Mouse (Mus musculus) hindbrain, postnatal 0 days (tissue): ENCODE results near the gene Olfr1395. TPM values are rescaled to one million over a fixed set of nuclear protein-coding genes. Genes with fewer than 3 reads are reported as not detected.
"Not testable (repeated sequence)": the region's sequence is repeated elsewhere in the genome, so short reads cannot be mapped to it uniquely, and the experiment has no call there.

Source experiments
- ATAC-seq: fragments of 200-750 bp; cut with Nextera tagmentation; 2 replicates; pipeline ENCODE4 v1.8.0; 2017; ENCODE audit warnings: mild to moderate bottlenecking, moderate TSS enrichment, moderate library complexity
- DNase-seq: peaks from one replicate; pipeline ENCODE4 v3.0.0-alpha.2; 2015; ENCODE audit warnings: low spot score
- H3K27ac ChIP-seq: fragments of 300-500 bp; sonication (generic); 2 replicates; pipeline ENCODE4 v1.5.1; 2014; ENCODE audit warnings: mild to moderate bottlenecking
- H3K27me3 ChIP-seq: fragments of 300-500 bp; sonication (generic); 2 replicates; pipeline ENCODE4 v1.6.1; 2014; ENCODE audit warnings: low read length, mixed read lengths; ENCODE audit not compliant: insufficient read depth
- H3K36me3 ChIP-seq: fragments of 300-500 bp; sonication (generic); 2 replicates; pipeline ENCODE4 v1.6.1; 2014; ENCODE audit warnings: low read length, mixed read lengths; ENCODE audit not compliant: insufficient read depth
- H3K4me1 ChIP-seq: fragments of 300-500 bp; sonication (generic); 2 replicates; pipeline ENCODE4 v1.6.1; 2014; ENCODE audit warnings: antibody characterized with exemption, low read length, mixed read lengths; ENCODE audit not compliant: insufficient read depth
- H3K4me2 ChIP-seq: fragments of 300-500 bp; sonication (generic); 2 replicates; pipeline ENCODE4 v1.6.1; 2014; ENCODE audit warnings: low read depth, mild to moderate bottlenecking, low read length, moderate library complexity, mixed read lengths
- H3K4me3 ChIP-seq: fragments of 300-500 bp; sonication (generic); 2 replicates; pipeline ENCODE4 v1.5.1; 2014; ENCODE audit warnings: low read length
- H3K9ac ChIP-seq: fragments of 300-500 bp; sonication (generic); replicated peaks from 2 replicates; pipeline ENCODE4 v1.6.1; 2014; ENCODE audit warnings: mild to moderate bottlenecking, low read length, moderate library complexity, mixed read lengths
- H3K9me3 ChIP-seq: fragments of 300-500 bp; sonication (generic); 2 replicates; pipeline ENCODE4 v1.6.1; 2016; ENCODE audit warnings: low read length, mixed read lengths
- CTCF ChIP-seq: IDR thresholded peaks from 2 replicates; pipeline ENCODE4 v1.5.1; 2016; ENCODE audit warnings: antibody characterized with exemption, control low read depth, low read depth
- WGBS: fragments of 180-500 bp; shearing (Covaris S2); extraction: QIAGEN DNeasy Blood & Tissue Kit; methylation state at CpG from one replicate; pipeline ENCODE4 v1.1.7; 2014; 5-methylcytosine and 5-hydroxymethylcytosine counted together
- polyA plus RNA-seq: library from polyadenylated mRNA; unstranded; fragments of >200 nt; fragmentation: Nextera tagmentation; extraction: Ambion mirVana; gene quantifications from 2 replicates; pipeline ENCODE4 v1.2.1, GENCODE M21; 2015
- total RNA-seq: library from RNA; depleted of rRNA; stranded (reverse); fragments of >200 nt; gene quantifications from 2 replicates; pipeline ENCODE4 v1.2.3, GENCODE M21; 2014; rRNA removed

Olfr1395 gene
- total and polyA plus RNA-seq, 2 experiments from 2014 or later: not detected

- no peaks in the 10 kb centered on the region for H3K4me1 ChIP-seq
- DNase-seq (peak; percentile 70), ATAC-seq (no peak)
- H3K9ac ChIP-seq: no peak overlapping the region
- H3K27ac ChIP-seq: no peak overlapping the region
- WGBS: 6% methylated on average over 7 of the region's 7 CpGs
- no peak overlapping the region for H3K4me2 ChIP-seq
- H3K27me3 ChIP-seq: no peaks in the 10 kb centered on the region
- H3K4me3 ChIP-seq: no peak overlapping the region
- H3K9me3 ChIP-seq: no peaks in the 10 kb centered on the region
- no peaks in the 10 kb centered on the region for H3K36me3 ChIP-seq
- TF ChIP-seq CTCF: peak; percentile 76
These were observed 47.7 kb downstream of the Olfr1395 start for GRCm38 (mm10) chr11:49189737-49190136.

GRCm38 (mm10) chr11:49191083-49191482 is 49.0 kb downstream of the Olfr1395 start:
- TF ChIP-seq CTCF: no peak
- WGBS: 62% methylated on average over 2 of the region's 2 CpGs
- Histone ChIP-seq H3K4me3 (no peak overlapping the region), H3K27me3 (no peaks in the 10 kb centered on the region), H3K9ac (no peak overlapping the region), H3K4me1 (no peaks in the 10 kb centered on the region), H3K36me3 (no peaks in the 10 kb centered on the region), H3K4me2 (no peak overlapping the region), H3K27ac (no peak overlapping the region), H3K9me3 (no peaks in the 10 kb centered on the region)
- DNase-seq (no peak), ATAC-seq (no peak)

- H3K4me2 ChIP-seq, H3K4me1 ChIP-seq, H3K4me3 ChIP-seq, H3K9ac ChIP-seq, ATAC-seq, H3K9me3 ChIP-seq, H3K27ac ChIP-seq, H3K27me3 ChIP-seq, DNase-seq, H3K36me3 ChIP-seq: not testable (repeated sequence)
- WGBS: 92% methylated on average over 9 of the region's 9 CpGs
These were observed 52.7 kb downstream of the Olfr1395 start for GRCm38 (mm10) chr11:49194771-49195170.

- Histone ChIP-seq H3K27ac (no peak overlapping the region), H3K4me2 (no peak overlapping the region), H3K27me3 (no peaks in the 10 kb centered on the region), H3K4me3 (no peak overlapping the region), H3K9ac (no peak overlapping the region), H3K9me3 (no peaks in the 10 kb centered on the region), H3K4me1 (no peaks in the 10 kb centered on the region), H3K36me3 (no peaks in the 10 kb centered on the region)
- TF ChIP-seq CTCF: no peak
- 92% methylated on average over 7 of the region's 7 CpGs for WGBS
- ATAC-seq: no peak
- DNase-seq: no peak
These were observed 53.8 kb downstream of the Olfr1395 start for GRCm38 (mm10) chr11:49195819-49196322.

Other genes starting within 250 kb of the Olfr1395 start
- gene Gm5431, start 240.1 kb upstream of the Olfr1395 start, total RNA-seq: 0.10 and 0.18 TPM in 2 replicates
- gene Gm5431, start 240.1 kb upstream of the Olfr1395 start, polyA plus RNA-seq: 0.08 and 0.28 TPM in 2 replicates
- gene Psme2b, start 196.1 kb upstream of the Olfr1395 start, total RNA-seq: 0.32 and 0.37 TPM in 2 replicates
- gene Psme2b, start 196.1 kb upstream of the Olfr1395 start, polyA plus RNA-seq: 1.4 and 1.7 TPM in 2 replicates
- 0.16 TPM in 1 of 2 replicates, not detected in the other for gene Olfr56, start 163.4 kb upstream of the Olfr1395 start, total RNA-seq
- gene Olfr56, start 163.4 kb upstream of the Olfr1395 start, polyA plus RNA-seq: 0.08 TPM in 1 of 2 replicates, not detected in the other
- gene 9930111J21Rik1, start 162.9 kb upstream of the Olfr1395 start, total RNA-seq: 0.75 and 0.84 TPM in 2 replicates
- 0.20 and 0.40 TPM in 2 replicates for gene 9930111J21Rik1, start 162.9 kb upstream of the Olfr1395 start, polyA plus RNA-seq
- not detected in 2 replicates for gene Gm12185, start 150.0 kb upstream of the Olfr1395 start, total RNA-seq
- gene Gm12185, start 150.0 kb upstream of the Olfr1395 start, polyA plus RNA-seq: 0.24 TPM in 1 of 2 replicates, not detected in the other
- not detected in 2 replicates for gene Tgtp1, start 148.1 kb upstream of the Olfr1395 start, total RNA-seq
- 0.09 and 0.35 TPM in 2 replicates for gene Tgtp1, start 148.1 kb upstream of the Olfr1395 start, polyA plus RNA-seq
- gene 9930111J21Rik2, start 91.0 kb upstream of the Olfr1395 start, total RNA-seq: 0.78 and 1.7 TPM in 2 replicates
- gene 9930111J21Rik2, start 91.0 kb upstream of the Olfr1395 start, polyA plus RNA-seq: 0.16 and 0.49 TPM in 2 replicates
- not detected in 2 replicates for gene Tgtp2, start 78.1 kb upstream of the Olfr1395 start, total RNA-seq
- gene Tgtp2, start 78.1 kb upstream of the Olfr1395 start, polyA plus RNA-seq: 0.20 and 0.52 TPM in 2 replicates
- gene Ifi47, start 65.7 kb upstream of the Olfr1395 start, total RNA-seq: 0.68 TPM in 1 of 2 replicates, not detected in the other
- gene Ifi47, start 65.7 kb upstream of the Olfr1395 start, polyA plus RNA-seq: 1.2 and 1.6 TPM in 2 replicates
- not detected in 2 replicates for gene Olfr1396, start 27.4 kb upstream of the Olfr1395 start, total RNA-seq
- not detected in 2 replicates for gene Olfr1396, start 27.4 kb upstream of the Olfr1395 start, polyA plus RNA-seq
- not detected in 2 replicates for gene Olfr1394, start 12.1 kb downstream of the Olfr1395 start, total RNA-seq
- gene Olfr1394, start 12.1 kb downstream of the Olfr1395 start, polyA plus RNA-seq: not detected in 2 replicates
- 0.37 TPM in 1 of 2 replicates, not detected in the other for gene Btnl9, start 44.9 kb downstream of the Olfr1395 start, total RNA-seq
- 0.39 and 0.50 TPM in 2 replicates for gene Btnl9, start 44.9 kb downstream of the Olfr1395 start, polyA plus RNA-seq
- 20.2 and 25.0 TPM in 2 replicates for gene Zfp62, start 61.0 kb downstream of the Olfr1395 start, total RNA-seq
- 25.7 and 25.8 TPM in 2 replicates for gene Zfp62, start 61.0 kb downstream of the Olfr1395 start, polyA plus RNA-seq
- 87.4 and 109 TPM in 2 replicates for gene Mgat1, start 101.9 kb downstream of the Olfr1395 start, total RNA-seq
- 33.6 and 35.3 TPM in 2 replicates for gene Mgat1, start 101.9 kb downstream of the Olfr1395 start, polyA plus RNA-seq
- 0.86 TPM in 1 of 2 replicates, not detected in the other for gene Olfr1393, start 136.0 kb downstream of the Olfr1395 start, total RNA-seq
- gene Olfr1393, start 136.0 kb downstream of the Olfr1395 start, polyA plus RNA-seq: 0.10 and 0.13 TPM in 2 replicates
- not detected in 2 replicates for gene Olfr1392, start 143.0 kb downstream of the Olfr1395 start, total RNA-seq
- not detected in 2 replicates for gene Olfr1392, start 143.0 kb downstream of the Olfr1395 start, polyA plus RNA-seq
- not detected in 2 replicates for gene Olfr10, start 162.5 kb downstream of the Olfr1395 start, total RNA-seq
- not detected in 2 replicates for gene Olfr10, start 162.5 kb downstream of the Olfr1395 start, polyA plus RNA-seq
- not detected in 2 replicates for gene Olfr1391, start 180.5 kb downstream of the Olfr1395 start, total RNA-seq
- not detected in 2 replicates for gene Olfr1391, start 180.5 kb downstream of the Olfr1395 start, polyA plus RNA-seq
- not detected in 2 replicates for gene Olfr1390, start 192.9 kb downstream of the Olfr1395 start, total RNA-seq
- not detected in 2 replicates for gene Olfr1390, start 192.9 kb downstream of the Olfr1395 start, polyA plus RNA-seq